Mouse (Mus musculus) liver, postnatal 0 days (tissue): ENCODE results near the gene Phf8. TPM values are rescaled to one million over a fixed set of nuclear protein-coding genes. Genes with fewer than 3 reads are reported as not detected.

Experiments
- ATAC-seq: fragments of 200-750 bp; cut with Nextera tagmentation; 2 replicates; pipeline ENCODE4 v1.8.0; 2017; ENCODE audit warnings: mild to moderate bottlenecking, moderate library complexity
- DNase-seq: peaks from one replicate; pipeline ENCODE4 v3.0.0-alpha.2; 2016
- H3K27ac ChIP-seq: fragments of 300-500 bp; sonication (generic); 2 replicates; pipeline ENCODE4 v1.5.1; 2014; ENCODE audit warnings: antibody characterized with exemption, moderate library complexity, mild to moderate bottlenecking, low read depth
- H3K27me3 ChIP-seq: fragments of 300-500 bp; sonication (generic); 2 replicates; pipeline ENCODE4 v1.6.1; 2014; ENCODE audit warnings: low read length, control low read depth, mixed read lengths; ENCODE audit not compliant: insufficient read depth
- H3K36me3 ChIP-seq: fragments of 300-500 bp; sonication (generic); replicated peaks from 2 replicates; pipeline ENCODE4 v1.6.1; 2014; ENCODE audit warnings: mild to moderate bottlenecking, control low read depth, low read length, moderate library complexity, mixed read lengths; ENCODE audit not compliant: insufficient read depth
- H3K4me1 ChIP-seq: fragments of 300-500 bp; sonication (generic); 2 replicates; pipeline ENCODE4 v1.6.1; 2014; ENCODE audit warnings: antibody characterized with exemption, mild to moderate bottlenecking, control low read depth; ENCODE audit not compliant: insufficient read depth
- H3K4me2 ChIP-seq: fragments of 300-500 bp; sonication (generic); 2 replicates; pipeline ENCODE4 v1.6.1; 2014; ENCODE audit warnings: low read depth, mild to moderate bottlenecking, low read length, moderate library complexity, mixed read lengths
- H3K4me3 ChIP-seq: fragments of 300-500 bp; sonication (generic); 2 replicates; pipeline ENCODE4 v1.5.1; 2014; ENCODE audit warnings: low read depth, low read length
- H3K9ac ChIP-seq: fragments of 300-500 bp; sonication (generic); replicated peaks from 2 replicates; pipeline ENCODE4 v1.6.1; 2014; ENCODE audit warnings: mild to moderate bottlenecking, moderate library complexity
- H3K9me3 ChIP-seq: fragments of 300-500 bp; sonication (generic); 2 replicates; pipeline ENCODE4 v1.6.1; 2016; ENCODE audit warnings: mild to moderate bottlenecking, control low read depth, low read length, mixed read lengths
- CTCF ChIP-seq: sonication (generic); IDR thresholded peaks from 2 replicates; pipeline ENCODE4 v1.5.1; 2016; ENCODE audit warnings: antibody characterized with exemption, low read depth
- EP300 ChIP-seq: IDR thresholded peaks from 2 replicates; pipeline ENCODE4 v1.6.1; 2016; ENCODE audit warnings: antibody characterized with exemption, low read depth, mild to moderate bottlenecking
- WGBS: fragments of 180-500 bp; shearing (Covaris S2); extraction: QIAGEN DNeasy Blood & Tissue Kit; methylation state at CpG from one replicate; pipeline ENCODE4 v1.1.7; 2014; ENCODE audit not compliant: insufficient replicate concordance; 5-methylcytosine and 5-hydroxymethylcytosine counted together
- polyA plus RNA-seq: library from polyadenylated mRNA; unstranded; fragments of >200 nt; fragmentation: Nextera tagmentation; extraction: Ambion mirVana; gene quantifications from 2 replicates; pipeline ENCODE4 v1.2.1, GENCODE M21; 2015

Phf8 gene
- polyA plus RNA-seq, 1 experiment from 2014 or later: 3.7 TPM

- Histone ChIP-seq H3K9me3 (no peaks in the 10 kb centered on the region), H3K9ac (no peak overlapping the region), H3K4me2 (no peak overlapping the region), H3K27ac (no peak overlapping the region), H3K4me3 (no peak overlapping the region), H3K4me1 (no peaks in the 10 kb centered on the region), H3K27me3 (no peaks in the 10 kb centered on the region), H3K36me3 (no peaks in the 10 kb centered on the region)
- 83% methylated on average over 3 of the region's 3 CpGs for WGBS
- DNase-seq: no peak
- no peak for ATAC-seq
- no peak for TF ChIP-seq EP300
- no peak for TF ChIP-seq CTCF
These were observed 7.4 kb upstream of the Phf8 start for GRCm38 (mm10) chrX:151513066-151513465.

- no peaks in the 10 kb centered on the region for H3K27me3 ChIP-seq
- H3K36me3 ChIP-seq: no peaks in the 10 kb centered on the region
- H3K4me3 ChIP-seq: no peak overlapping the region
- ATAC-seq (no peak), DNase-seq (no peak)
- TF ChIP-seq EP300 (no peak), CTCF (no peak)
- no peaks in the 10 kb centered on the region for H3K4me1 ChIP-seq
- H3K9me3 ChIP-seq: no peaks in the 10 kb centered on the region
- no peak overlapping the region for H3K27ac ChIP-seq
- no peak overlapping the region for H3K9ac ChIP-seq
- 73% methylated on average over 2 of the region's 2 CpGs for WGBS
- H3K4me2 ChIP-seq: no peak overlapping the region
These were observed 6.8 kb upstream of the Phf8 start for GRCm38 (mm10) chrX:151513694-151514093.

GRCm38 (mm10) chrX:151518181-151518580, 2.3 kb upstream of the Phf8 start:
- peak; percentile 15 for DNase-seq
- Histone ChIP-seq H3K9me3 (no peaks in the 10 kb centered on the region), H3K4me1 (no peaks in the 10 kb centered on the region), H3K36me3 (no peaks in the 10 kb centered on the region), H3K27ac (no peak overlapping the region), H3K9ac (no peak overlapping the region), H3K4me3 (no peak overlapping the region), H3K27me3 (no peaks in the 10 kb centered on the region), H3K4me2 (no peak overlapping the region)
- no peak for ATAC-seq
- 55% methylated on average over 1 of the region's 1 CpGs for WGBS
- TF ChIP-seq CTCF (no peak), EP300 (no peak)

- Histone ChIP-seq H3K4me3 (peak overlapping the region; percentile 70), H3K9me3 (no peaks in the 10 kb centered on the region), H3K4me2 (peak overlapping the region; percentile 82), H3K27ac (peak overlapping the region; percentile 100), H3K27me3 (no peaks in the 10 kb centered on the region), H3K9ac (peak overlapping the region; percentile 69), H3K4me1 (no peaks in the 10 kb centered on the region), H3K36me3 (peaks cover 5% of the 10 kb centered on the region; the same call in 1 of the 2 replicates)
- ATAC-seq (no peak), DNase-seq (no peak)
- WGBS: 20% methylated on average over 17 of the region's 17 CpGs
- TF ChIP-seq CTCF (no peak), EP300 (0 out of 2 replicates have a peak, but pooled peaks have one; percentile 2)
These were observed 380 bp upstream of the Phf8 start for GRCm38 (mm10) chrX:151520127-151520457.

- Histone ChIP-seq H3K9ac (peak overlapping the region; percentile 85), H3K27me3 (no peaks in the 10 kb centered on the region), H3K4me3 (peak overlapping the region; percentile 70), H3K27ac (peak overlapping the region; percentile 51; the same call in 1 of the 2 replicates), H3K36me3 (peaks cover 5% of the 10 kb centered on the region; the same call in 1 of the 2 replicates), H3K4me1 (no peaks in the 10 kb centered on the region), H3K4me2 (peak overlapping the region; percentile 82), H3K9me3 (no peaks in the 10 kb centered on the region)
- 23% methylated on average over 24 of the region's 25 CpGs for WGBS
- no peak for TF ChIP-seq CTCF
- TF ChIP-seq EP300: no peak
- ATAC-seq: no peak
- DNase-seq: peak; percentile 65
These were observed 1.5 kb downstream of the Phf8 start for GRCm38 (mm10) chrX:151521786-151522522.

GRCm38 (mm10) chrX:151553356-151553755, 32.9 kb downstream of the Phf8 start:
- ATAC-seq (no peak), DNase-seq (no peak)
- Histone ChIP-seq H3K27ac (no peak overlapping the region), H3K4me3 (no peak overlapping the region), H3K9me3 (no peaks in the 10 kb centered on the region), H3K36me3 (0 out of 2 replicates have a peak, but pooled peaks cover 8% of the 10 kb centered on the region), H3K4me2 (no peak overlapping the region), H3K4me1 (no peaks in the 10 kb centered on the region), H3K9ac (no peak overlapping the region), H3K27me3 (no peaks in the 10 kb centered on the region)
- 79% methylated on average over 4 of the region's 4 CpGs for WGBS
- TF ChIP-seq EP300 (no peak), CTCF (no peak)
